Mouse (Mus musculus): Measurements from ENCODE around the gene Lcn2.

- TF ChIP-seq CTCF (IDR thresholded peaks at IDR 0.05; ENCODE audit: low read depth, low read length), result no peak
- TF ChIP-seq POLR2A (IDR thresholded peaks at IDR 0.05; ENCODE audit: extremely low read depth, insufficient read depth, low read length), result no peak
These were observed 38.1 kb upstream of the Lcn2 start for GRCm38 (mm10) chr2:32426141-32426540.

Data from liver, adult 2 months (tissue).